Mouse (Mus musculus): ENCODE measurements around the gene Pdgfb. TPM values are rescaled to one million over a fixed set of nuclear protein-coding genes. Genes with fewer than 3 reads are reported as not detected.
A peak's percentile ranks its signal among the peaks of the same experiment; 100 is the strongest.

Gene Pdgfb
- total RNA-seq, 2 experiments from 2014 or later: 24.5 to 33.8 TPM

GRCm38 (mm10) chr15:80012527-80013201, 2.1 kb downstream of the Pdgfb start:
- DNase-seq (ENCODE audit: low spot score): no peak
- intact Hi-C loops (cut with DNase I): loop anchor here (5.0 kb wide), 1 partner anchor 60 kb away; no protein-coding TSS in a partner anchor

- intact Hi-C loops (cut with DNase I): loop anchor here (5.0 kb wide), 1 partner anchor 60 kb away; no protein-coding TSS in a partner anchor
- DNase-seq (ENCODE audit: low spot score): no peak
These were observed 2.8 kb downstream of the Pdgfb start for GRCm38 (mm10) chr15:80011778-80012526.

DNA sequence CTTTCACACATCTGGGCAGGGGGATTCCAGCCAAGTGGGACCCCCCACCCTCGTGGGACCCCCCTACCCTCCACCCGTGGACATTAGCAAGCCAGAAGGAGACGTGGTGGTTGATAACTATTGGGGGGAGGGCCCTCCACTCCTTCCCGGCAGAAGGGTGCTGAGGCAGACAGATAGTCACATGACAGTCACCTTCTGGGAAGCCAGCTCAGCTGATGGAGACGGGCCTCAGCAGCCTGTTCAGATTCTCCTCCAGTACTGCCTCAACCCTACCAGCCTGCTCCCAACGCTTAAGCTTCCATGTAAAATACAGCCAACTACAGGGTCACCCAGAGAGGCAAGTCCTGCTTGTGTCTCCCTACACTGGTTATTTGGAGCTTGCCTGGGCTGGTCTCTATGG, 3.6 kb downstream of the Pdgfb start:
- DNase-seq (ENCODE audit: low spot score): no peak
- intact Hi-C loops (cut with DNase I): loop anchor here (5.0 kb wide), 1 partner anchor 61 kb away; no protein-coding TSS in a partner anchor

DNA sequence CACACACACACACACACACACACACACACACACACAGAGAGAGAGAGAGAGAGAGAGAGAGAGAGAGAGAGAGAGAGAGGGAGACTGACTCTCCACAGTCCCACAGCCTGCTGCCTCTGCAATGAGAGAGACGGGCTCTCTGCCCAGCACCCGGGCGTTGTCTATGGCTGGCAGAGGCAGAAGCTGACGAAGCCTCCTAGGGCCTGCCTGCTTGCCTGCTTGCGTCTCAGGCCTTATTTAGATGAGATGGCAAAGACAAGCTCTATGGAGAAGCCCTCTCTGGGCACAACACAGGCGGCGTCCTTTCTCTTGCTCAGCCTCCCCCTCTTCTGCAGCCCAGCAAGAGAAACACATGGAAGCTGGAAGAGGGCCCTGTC, 4.6 kb downstream of the Pdgfb start:
- no peak for DNase-seq (ENCODE audit: low spot score)
- intact Hi-C loops (cut with DNase I): loop anchor here (5.0 kb wide), 1 partner anchor 62 kb away; no protein-coding TSS in a partner anchor

DNA sequence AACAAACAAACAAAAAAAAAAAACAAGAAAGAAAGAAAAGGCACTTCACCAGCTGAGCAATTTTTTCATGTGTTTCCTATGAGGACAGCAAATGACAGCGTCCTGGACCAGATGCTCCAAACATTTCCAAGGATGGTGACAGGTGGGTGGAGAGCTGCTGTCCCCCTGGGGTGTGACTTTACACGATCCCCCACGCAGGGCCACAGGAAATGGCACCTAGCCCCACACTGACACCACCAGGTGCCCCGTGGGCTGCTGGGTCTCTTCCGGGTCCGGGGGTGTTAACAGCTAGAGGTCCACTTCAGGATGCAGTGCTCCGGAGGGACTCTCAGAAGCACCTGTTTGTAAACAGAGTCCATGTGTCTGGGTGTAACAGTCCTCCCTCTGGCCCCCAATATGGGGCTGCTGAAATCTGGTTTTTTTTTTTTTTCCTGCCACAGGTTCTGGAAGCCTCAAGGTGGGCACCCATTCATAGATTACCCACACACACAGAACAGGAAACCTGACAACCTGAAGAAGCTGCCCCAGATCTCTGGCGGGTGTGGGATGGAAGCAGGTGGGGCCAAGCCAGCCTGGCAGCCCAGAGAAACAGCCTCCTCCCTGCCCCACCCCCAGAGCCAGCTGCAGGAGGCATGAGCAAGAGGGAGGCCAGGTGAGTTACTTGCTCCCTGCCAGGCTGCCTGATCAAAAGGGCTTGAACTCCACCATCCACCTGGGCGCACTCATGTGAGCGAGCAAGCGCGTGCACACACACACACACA, 5.2 kb downstream of the Pdgfb start:
- no peak for DNase-seq (ENCODE audit: low spot score)
- intact Hi-C loops (cut with DNase I): loop anchor here (5.0 kb wide), 1 partner anchor 63 kb away; no protein-coding TSS in a partner anchor

- no peak for DNase-seq (ENCODE audit: low spot score)
- intact Hi-C loops (cut with DNase I): no loop called here
These were observed 6.3 kb downstream of the Pdgfb start for GRCm38 (mm10) chr15:80008461-80008860.

DNA sequence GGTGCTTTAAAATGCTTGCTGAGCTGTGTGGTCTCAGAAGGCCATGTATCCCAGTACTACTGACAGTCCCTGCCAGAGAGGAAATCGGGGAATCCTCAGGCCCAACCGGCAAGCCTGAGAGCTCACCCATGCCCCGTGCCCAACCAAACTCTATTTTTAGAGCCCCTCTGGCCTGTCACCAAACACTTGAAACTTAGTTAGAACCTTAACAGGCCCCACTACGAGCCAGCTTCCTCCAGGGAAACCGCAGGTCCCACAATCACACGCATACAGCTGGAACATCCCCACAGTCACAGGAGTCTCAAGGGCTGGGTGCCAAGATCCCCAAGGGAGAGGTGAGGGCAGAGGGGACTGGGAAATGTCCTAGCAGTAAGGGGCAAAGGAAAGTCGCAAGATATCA, 8.6 kb downstream of the Pdgfb start:
- DNase-seq (ENCODE audit: low spot score): no peak

DNA sequence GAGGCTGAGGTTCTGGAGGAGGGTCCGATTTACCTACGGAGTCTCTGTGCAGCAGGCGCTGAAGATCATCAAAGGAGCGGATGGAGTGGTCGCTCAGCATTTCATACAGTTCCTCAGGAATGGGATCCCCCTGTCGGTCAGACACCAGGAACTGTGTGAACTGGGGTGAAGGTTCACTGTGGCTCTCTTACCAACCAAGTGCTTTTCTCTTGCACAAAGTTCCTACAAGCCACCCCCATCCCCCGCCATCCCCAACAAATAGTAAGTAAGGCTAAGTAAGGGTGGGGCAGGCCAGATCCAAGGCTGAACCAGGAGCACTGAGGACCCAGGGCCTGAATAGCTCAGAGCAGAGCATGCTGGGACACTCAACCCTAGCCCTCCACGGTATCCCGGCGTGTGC, 9.3 kb downstream of the Pdgfb start:
- intact Hi-C loops (cut with DNase I): loop anchor here (2.0 kb wide), 2 partner anchors 45 to 53 kb away; no protein-coding TSS in a partner anchor
- no peak for DNase-seq (ENCODE audit: low spot score)

More for the DNA sequence above, 8.6 kb downstream of the Pdgfb start:
- intact Hi-C loops (cut with DNase I): no loop called here

DNA sequence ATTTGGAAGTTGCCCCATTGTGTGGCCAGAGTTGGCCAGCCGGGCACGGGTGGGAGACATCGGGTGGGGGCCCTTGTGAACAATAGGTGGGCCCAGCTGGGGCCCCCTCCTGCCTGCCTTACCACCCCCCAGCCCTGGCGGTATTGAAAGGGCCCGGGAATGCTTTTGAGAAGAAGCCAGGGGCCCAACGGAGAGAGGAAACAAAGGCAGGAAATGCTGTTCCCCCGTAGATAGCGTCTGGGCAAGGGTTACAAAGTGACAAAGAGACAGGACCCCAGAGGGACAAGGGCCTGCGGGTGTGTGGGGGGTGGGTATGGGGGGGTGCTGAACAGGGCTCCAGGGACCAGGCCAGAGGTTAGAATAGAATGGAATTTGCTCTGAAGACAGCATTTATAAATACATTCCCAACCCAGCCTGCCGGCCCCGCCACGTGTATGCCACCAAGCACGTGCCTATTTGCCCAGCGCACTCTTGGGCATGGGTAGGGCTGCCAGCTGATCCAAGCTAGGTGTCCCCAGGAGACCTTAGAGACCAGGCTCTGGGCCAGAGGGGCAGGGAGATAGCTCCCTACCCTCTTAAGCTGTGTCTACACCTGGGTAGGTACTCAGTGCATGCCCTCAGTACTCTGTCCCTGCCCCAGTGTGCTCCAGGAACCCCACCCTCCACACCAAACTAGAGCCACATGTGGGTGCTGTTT, 10.0 kb downstream of the Pdgfb start:
- DNase-seq (ENCODE audit: low spot score): peak; percentile 65
- intact Hi-C loops (cut with DNase I): loop anchor here (2.0 kb wide), 2 partner anchors 46 to 52 kb away; no protein-coding TSS in a partner anchor

GRCm38 (mm10) chr15:80003581-80003980, 11.2 kb downstream of the Pdgfb start:
- DNase-seq (ENCODE audit: low spot score): no peak

DNA sequence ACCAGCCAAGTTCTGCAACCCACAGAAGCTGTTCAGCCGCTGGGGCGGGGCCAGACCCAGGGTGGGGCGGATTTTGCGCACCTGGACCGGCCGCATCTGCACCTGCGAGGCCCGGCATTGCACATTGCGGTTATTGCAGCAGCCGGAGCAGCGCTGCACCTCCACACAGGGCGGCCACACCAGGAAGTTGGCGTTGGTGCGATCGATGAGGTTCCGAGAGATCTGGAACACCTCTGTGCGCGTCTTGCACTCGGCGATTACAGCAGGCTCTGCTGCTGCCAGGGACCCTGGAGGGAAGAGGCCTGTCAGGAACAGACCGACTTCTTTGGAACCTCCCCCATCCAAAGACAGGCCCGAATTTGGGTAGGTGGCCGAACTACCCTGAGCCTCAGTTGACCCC, 13.2 kb downstream of the Pdgfb start:
- intact Hi-C loops (cut with DNase I): no loop called here
- no peak for DNase-seq (ENCODE audit: low spot score)

More at GRCm38 (mm10) chr15:80003581-80003980, 11.2 kb downstream of the Pdgfb start:
- intact Hi-C loops (cut with DNase I): no loop called here

GRCm38 (mm10) chr15:80000694-80001093, 14.1 kb downstream of the Pdgfb start:
- peak; percentile 53 for DNase-seq (ENCODE audit: low spot score)
- intact Hi-C loops (cut with DNase I): no loop called here

DNA sequence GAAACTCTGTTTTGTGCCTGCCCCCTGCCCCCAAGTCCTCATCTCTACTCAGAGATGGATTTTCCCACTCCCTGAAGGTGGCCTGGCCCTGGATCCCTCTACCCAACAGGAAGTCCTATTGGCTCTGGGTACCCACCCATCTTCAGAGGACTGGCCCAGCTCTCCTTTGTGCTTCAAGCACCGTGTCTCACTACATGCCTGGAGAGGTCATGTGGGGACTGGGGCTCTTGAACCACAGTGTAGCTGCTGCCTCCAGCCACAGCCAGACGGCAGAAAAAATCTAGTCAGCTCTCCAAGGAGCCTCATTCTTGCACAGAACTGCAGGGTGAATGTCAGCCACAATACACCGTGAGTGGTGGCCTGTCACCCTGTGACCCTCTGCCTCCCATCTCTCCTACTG, 16.8 kb downstream of the Pdgfb start:
- intact Hi-C loops (cut with DNase I): no loop called here

GRCm38 (mm10) chr15:79996781-79997180, 18.0 kb downstream of the Pdgfb start:
- intact Hi-C loops (cut with DNase I): no loop called here
- no peak for DNase-seq (ENCODE audit: low spot score)

More for the DNA sequence above, 16.8 kb downstream of the Pdgfb start:
- no peak for DNase-seq (ENCODE audit: low spot score)

DNA sequence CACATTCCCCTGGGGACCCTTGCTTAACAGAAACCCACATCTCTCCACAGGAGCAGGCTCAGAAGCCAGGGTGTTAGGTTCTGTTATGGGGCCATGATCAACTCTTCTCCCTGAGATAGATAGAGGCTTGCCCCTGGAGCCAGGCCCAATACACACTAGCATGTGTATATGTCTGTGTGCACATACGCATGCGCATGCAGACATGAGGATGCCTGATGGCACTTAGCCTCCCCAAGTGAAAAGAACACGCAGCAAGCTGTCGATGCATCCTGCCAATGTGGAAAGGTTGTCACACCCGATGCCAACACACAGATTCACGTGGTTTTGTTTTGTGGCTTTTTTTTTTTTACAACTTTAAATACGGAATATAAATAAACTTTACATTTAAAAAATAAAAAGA, 19.2 kb downstream of the Pdgfb start:
- DNase-seq (ENCODE audit: low spot score): no peak
- intact Hi-C loops (cut with DNase I): no loop called here

DNA sequence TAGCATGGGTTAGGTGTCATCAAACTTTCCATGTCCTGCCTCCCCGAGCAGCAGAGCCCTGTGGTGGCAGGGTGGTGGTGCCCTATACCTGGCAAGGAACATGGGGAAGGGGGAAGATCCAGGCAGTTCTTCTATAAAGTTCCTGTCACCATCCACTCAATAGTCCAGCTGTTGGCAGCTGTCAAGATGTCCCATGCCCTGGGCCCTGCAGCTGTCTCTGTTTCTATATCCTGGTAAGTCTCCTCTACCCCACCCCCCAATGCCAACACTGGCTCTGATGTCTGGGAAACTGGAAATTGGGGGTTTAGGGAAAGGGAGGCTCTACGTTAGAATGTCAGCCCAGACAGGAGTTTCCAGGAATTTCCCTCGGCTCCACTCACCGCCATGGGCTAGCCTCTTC, 20.2 kb downstream of the Pdgfb start:
- intact Hi-C loops (cut with DNase I): no loop called here
- no peak for DNase-seq (ENCODE audit: low spot score)

- no peak for DNase-seq (ENCODE audit: low spot score)
- intact Hi-C loops (cut with DNase I): no loop called here
These were observed 28.6 kb downstream of the Pdgfb start for GRCm38 (mm10) chr15:79986182-79986581.

DNA sequence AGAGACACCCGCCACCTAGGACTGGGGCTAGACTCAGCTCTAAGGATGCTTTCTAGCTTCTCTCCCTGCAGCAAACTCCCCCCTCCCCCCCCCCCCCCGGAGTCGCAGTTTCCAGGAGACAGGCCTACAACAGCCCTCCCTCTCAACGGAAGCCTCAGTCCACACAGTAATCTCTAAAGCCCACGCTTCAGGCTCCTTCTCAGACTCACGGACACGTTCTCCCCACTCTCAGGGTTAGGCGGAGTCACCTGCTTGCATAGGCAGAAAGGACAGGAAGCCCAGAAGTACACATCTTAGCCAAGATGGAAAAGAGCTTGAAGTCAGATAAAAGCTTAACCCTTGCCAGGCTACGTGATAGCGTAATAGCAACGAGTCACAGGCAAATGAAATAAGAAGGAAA, 29.3 kb downstream of the Pdgfb start:
- no peak for DNase-seq (ENCODE audit: low spot score)
- intact Hi-C loops (cut with DNase I): no loop called here

DNA sequence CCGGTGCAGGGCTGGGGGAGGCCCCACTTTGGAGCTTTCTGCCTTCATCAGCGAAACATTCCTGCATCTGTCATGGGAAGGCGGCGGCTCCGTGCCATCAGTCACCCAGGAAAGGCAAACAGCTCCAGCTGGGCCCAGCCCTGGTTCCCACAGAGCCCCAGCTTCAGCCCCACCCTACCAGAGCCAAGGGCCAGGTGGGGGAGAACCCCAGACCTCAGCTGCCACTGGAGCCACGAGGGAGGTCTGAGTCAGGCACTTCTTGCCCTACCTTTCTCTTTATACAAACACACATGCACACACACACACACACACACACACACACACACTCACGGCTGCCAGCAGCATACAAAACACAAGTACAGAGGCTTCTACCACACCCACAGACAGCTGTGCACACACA, 30.6 kb downstream of the Pdgfb start:
- no peak for DNase-seq (ENCODE audit: low spot score)
- intact Hi-C loops (cut with DNase I): no loop called here

GRCm38 (mm10) chr15:79980716-79981115, 34.1 kb downstream of the Pdgfb start:
- DNase-seq (ENCODE audit: low spot score): no peak
- intact Hi-C loops (cut with DNase I): no loop called here
